Mouse (Mus musculus): Measurements from ENCODE around the gene Kdm6b.

Gene Kdm6b

DNA sequence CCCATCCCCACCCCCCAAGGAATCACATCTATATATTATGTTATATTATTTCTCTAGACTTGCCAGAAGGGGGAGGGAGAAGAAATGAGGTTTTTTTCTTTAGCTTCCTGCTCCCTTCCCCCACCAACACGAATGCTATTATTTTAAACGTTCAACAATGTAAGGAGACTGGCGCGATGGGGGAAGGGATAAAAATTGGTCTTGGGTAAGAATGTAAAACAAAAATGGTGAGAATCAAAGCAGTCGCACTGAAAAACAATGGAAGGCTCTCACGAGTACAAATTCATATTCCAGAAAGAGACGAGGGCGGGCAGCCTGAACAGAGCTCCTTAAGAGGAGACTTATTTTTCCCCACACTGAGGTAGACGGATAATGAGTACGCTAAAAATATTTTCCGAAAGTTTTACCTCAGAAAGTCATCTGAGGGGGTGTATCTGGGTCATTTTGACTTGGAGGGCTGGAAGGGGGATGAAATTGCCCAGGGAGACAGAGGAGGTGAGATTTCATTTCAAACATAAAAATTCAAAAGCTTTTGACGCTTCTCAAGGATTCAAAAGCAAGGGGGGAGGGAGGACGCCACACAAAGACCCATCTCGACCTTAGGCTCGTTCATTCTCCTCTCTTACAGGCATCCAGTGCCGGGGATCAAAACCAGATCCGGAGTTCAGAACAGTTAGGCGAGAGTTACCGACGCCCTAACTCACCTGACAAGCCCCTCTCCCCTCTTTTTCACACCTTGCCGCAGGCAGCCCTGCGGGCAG lies 46.4 kb downstream of the Kdm6b start:
- no peak for DNase-seq (ENCODE audit: low read depth, low spot score)

DNA sequence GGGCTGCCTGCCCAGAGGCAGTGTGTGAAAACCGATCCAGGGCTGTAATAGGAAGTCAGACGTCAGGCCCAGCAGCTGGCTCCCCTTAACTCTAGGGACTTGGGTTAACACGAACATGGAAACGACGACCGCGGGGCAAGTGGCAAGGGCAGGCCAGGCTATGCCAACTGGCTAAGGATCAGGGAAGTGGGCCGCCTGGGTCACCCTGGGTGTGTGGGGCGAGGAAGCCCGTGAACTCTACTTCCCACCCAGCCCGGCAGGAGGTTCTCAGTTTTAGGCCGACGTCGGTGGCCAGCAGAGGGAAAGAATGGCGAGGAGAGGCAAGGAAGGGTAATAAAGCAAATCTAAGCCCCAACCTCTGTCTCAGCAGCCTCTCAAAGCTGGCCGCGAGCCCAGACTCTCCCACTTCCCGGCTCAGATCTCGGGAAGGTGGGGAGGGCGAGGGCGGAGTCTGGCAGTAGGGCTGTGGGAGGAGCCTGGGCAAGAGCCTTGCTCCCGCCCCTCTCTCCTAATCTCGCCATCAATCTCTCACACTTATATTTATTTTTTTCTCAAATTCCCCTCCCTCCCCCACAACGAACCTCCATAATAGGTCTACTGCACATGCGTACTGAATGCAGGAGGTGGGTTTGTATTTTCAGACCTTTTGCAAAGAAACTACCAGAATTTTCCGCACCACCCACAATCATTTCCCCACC lies 47.2 kb downstream of the Kdm6b start:
- peak; percentile 78 for DNase-seq (ENCODE audit: low read depth, low spot score)

DNA sequence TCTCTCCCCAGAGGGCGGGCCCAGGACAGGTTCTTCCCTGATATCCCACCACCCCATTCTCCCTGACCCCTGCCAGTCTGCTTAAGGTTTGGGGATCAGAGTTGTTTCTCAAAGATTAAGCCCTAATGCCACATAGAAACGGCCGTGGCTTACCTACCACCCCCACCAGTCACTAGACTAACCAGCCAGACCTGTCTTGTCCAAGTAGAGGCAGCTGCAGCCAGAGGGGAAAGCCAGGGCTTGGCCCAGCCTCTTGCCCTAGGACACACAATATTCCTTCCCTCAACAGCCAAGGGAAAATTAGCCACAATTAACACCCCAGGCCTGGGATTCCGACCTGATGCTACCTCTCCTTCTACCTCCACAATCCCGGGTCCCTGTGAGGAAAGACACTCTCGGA lies 47.8 kb downstream of the Kdm6b start:
- no peak for DNase-seq (ENCODE audit: low read depth, low spot score)

DNA sequence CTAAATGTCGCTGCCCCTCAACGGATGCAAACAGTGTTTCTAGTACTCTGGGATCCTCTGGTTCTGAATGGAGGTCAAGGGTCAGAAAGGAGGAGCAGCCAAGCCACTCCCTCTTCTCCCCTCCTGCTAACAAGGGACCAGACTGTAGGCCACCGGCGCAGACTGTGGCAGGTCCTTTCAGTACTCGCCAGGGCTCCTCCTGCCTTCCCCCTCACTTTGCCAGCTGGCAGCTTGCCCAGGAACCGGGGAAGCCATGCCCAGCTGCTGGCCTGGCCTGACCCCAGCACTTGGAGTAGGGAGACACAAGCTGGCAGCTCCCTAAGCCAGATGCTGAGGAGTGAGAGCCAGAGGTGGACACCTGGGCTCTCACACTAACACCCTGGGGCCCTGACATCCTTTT lies 48.6 kb downstream of the Kdm6b start:
- peak; percentile 41 for DNase-seq (ENCODE audit: low read depth, low spot score)

DNA sequence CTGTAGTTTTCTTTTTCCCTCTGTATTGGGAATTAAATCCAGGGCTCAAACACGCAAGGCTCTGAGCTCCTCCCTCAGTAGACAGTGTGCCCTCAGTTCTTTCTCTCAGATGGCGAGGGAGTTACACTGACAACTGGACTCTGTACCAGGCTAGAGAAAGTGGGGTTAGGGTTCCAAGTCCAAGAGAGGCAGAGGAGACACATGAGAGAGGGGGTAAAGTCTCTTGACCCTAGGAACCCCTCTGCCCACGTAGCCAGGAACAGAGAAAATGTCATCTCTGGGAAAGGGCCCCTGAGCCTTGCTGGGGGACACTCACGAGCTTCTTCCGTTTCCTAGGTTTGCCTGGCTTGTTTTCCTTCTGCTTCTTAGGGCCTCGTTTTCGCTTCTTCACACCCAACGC lies 49.1 kb downstream of the Kdm6b start:
- DNase-seq (ENCODE audit: low read depth, low spot score), result no peak

DNA sequence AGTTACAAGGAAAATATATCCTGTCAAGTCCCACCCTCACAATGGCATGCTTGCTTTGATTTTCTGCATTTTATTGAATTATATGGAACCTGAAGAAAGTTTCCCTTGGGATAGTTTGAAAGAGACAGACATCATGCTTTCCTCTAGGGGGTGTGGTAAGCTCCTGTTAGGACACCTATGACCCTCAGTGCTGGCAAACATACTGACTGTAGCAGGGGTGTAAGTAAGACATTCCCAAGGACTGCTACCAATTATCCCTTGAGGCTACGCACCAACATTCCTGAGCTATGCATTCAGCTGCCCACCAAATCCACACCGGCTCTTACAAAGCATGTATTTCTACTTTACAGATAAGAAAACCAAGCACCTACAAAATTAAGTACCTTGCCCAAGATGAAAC lies 51.0 kb downstream of the Kdm6b start:
- no peak for DNase-seq (ENCODE audit: low read depth, low spot score)

DNA sequence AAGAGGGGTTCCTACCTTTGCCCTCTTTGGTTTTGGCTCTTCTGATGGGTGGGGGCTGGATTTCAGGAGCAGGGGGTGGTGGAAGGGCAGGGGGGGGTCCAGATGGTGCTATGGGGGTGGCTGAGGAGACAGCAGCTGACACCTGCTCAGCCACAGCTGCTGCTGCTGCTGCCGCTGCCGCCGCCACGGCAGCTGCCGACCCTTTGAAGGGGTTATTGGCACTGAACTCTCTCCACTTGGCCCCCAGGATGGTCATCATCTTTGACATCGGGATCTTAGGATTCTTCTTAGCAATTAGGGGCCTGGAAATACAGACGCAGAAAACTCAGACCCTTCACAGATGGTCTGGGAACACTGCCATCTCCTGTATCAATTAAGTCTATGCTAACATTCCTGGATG lies 51.5 kb downstream of the Kdm6b start:
- DNase-seq (ENCODE audit: low read depth, low spot score), result no peak

DNA sequence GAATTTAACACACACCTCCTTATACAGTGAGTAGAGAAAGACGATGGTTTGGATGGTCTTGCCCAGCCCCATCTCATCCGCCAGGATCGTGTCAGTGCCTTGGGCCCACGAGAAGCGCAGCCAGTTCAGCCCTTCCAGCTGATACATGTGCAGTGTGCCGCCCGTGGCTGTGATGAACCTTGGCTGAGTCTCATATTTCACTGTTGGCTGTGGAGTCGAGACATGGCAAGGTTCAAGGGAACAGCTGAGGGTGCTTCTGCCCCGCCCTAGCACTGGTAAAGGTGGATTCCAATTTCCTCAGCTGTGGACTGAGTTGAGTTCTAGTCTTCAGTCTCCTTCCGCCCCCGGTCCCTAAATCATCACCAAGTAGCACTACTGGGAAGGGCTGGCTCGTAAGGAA lies 55.8 kb downstream of the Kdm6b start:
- DNase-seq (ENCODE audit: low read depth, low spot score), result no peak

DNA sequence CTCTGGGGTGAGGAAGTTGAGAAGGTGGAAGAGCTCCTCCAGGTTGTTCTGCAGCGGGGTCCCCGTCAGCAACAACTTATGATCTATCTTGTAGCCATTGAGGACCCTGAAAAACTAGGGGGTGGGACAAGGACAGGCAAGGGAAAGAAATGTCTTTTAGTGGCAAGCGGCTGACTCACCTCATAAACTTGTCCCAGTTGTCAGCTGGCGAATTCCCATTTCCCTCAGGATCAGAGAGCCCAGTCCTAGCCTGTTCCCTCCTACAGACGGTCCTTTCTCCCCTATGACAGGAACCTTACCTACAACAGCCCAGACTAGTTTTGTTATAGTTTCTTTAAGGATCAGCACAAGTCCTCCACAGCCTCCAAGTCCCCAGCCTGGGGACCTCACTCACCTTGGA lies 56.9 kb downstream of the Kdm6b start:
- no peak for DNase-seq (ENCODE audit: low read depth, low spot score)

Measured in R1 (cell line).